Mouse (Mus musculus): ENCODE data around the gene Gm21704. TPM values are rescaled to one million over a fixed set of nuclear protein-coding genes. Genes with fewer than 3 reads are reported as not detected.
"Not testable (repeated sequence)": the region's sequence is repeated elsewhere in the genome, so short reads cannot be mapped to it uniquely, and the experiment has no call there.

Gm21704 gene
- not detected in 2 replicates for polyA plus RNA-seq (2015; fragmentation: Nextera tagmentation; extraction: Ambion mirVana)

DNA sequence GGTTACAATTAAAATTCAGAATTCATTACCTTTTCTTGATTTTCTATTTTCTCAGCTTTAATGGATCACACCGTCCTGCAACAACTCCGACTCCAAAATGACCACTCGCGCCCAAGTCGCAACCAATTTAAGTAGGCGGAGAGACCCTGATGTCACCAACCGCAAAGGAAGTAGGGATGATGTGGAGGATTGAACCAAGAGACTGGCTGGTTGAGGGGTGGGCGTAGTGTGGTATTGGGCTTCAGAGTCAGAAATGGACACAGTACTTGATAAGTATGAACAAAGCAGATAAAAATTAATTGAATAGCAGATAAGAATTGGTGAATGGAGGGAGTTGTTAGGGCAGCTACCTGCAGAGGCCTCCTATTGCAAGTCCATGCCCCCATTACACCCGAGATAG lies at the start of gene Gm21704, which contains the start of gene Gm21708:
TSS of gene Gm21704 (minus strand) at position 101 of the 400 bp plus-strand sequence.
TSS of gene Gm21708 (minus strand) at position 101 of the 400 bp plus-strand sequence.
- not testable (repeated sequence) for ATAC-seq (ENCODE audit: extremely low read depth, insufficient number of reproducible peaks, low FRiP score, low TSS enrichment); H3K36me3 ChIP-seq; H3K27me3 ChIP-seq (replicated peaks); H3K4me2 ChIP-seq; H3K4me3 ChIP-seq; H3K27ac ChIP-seq (replicated peaks); H3K9me3 ChIP-seq; H3K4me1 ChIP-seq; H3K9ac ChIP-seq
- WGBS: no CpG with 5 or more reads among the region's 9 CpGs

- not testable (repeated sequence) for H3K9me3 ChIP-seq; H3K36me3 ChIP-seq; H3K4me2 ChIP-seq; H3K27ac ChIP-seq (replicated peaks); ATAC-seq (ENCODE audit: extremely low read depth, insufficient number of reproducible peaks, low FRiP score, low TSS enrichment); H3K9ac ChIP-seq; H3K4me3 ChIP-seq; H3K27me3 ChIP-seq (replicated peaks); H3K4me1 ChIP-seq
- no CpG with 5 or more reads among the region's 9 CpGs for WGBS
These were observed 64.7 kb downstream of the Gm21704 start, which contains the start of gene Gm21693 for GRCm38 (mm10) chrY:3345229-3345628. TSS of gene Gm21693 (minus strand) at chrY:3345329.

DNA sequence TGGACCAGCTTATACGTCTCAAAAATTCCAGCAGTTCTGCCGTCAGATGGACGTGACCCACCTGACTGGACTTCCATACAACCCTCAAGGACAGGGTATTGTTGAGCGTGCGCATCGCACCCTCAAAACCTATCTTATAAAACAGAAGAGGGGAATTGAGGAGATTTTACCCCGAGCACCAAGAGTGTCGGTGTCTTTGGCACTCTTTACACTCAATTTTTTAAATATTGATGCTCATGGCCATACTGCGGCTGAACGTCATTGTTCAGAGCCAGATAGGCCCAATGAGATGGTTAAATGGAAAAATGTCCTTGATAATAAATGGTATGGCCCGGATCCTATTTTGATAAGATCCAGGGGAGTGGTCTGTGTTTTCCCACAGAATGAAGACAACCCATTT lies 69.3 kb downstream of the Gm21704 start:
- H3K4me3 ChIP-seq; H3K27ac ChIP-seq (replicated peaks); ATAC-seq (ENCODE audit: extremely low read depth, insufficient number of reproducible peaks, low FRiP score, low TSS enrichment); H3K4me2 ChIP-seq; H3K4me1 ChIP-seq; H3K36me3 ChIP-seq; H3K9ac ChIP-seq; H3K27me3 ChIP-seq (replicated peaks); H3K9me3 ChIP-seq: not testable (repeated sequence)
- 100% methylated on average over 1 of the region's 11 CpGs for WGBS

Other genes starting within 250 kb of the Gm21704 start
- gene Gm21677, start 103.7 kb downstream of the Gm21704 start, polyA plus RNA-seq (2015; fragmentation: Nextera tagmentation; extraction: Ambion mirVana): not detected in 2 replicates
- gene Gm21693, start 64.8 kb downstream of the Gm21704 start, polyA plus RNA-seq (2015; fragmentation: Nextera tagmentation; extraction: Ambion mirVana): not detected in 2 replicates
- not detected in 2 replicates for gene Gm21708, start within 50 bp of the Gm21704 start, polyA plus RNA-seq (2015; fragmentation: Nextera tagmentation; extraction: Ambion mirVana)